Mouse (Mus musculus): ENCODE measurements at regions not wholly inside any gene's neighbourhood (a gene's known extent, or its start where the extent isn't known, plus 50 kb on each side); places are given as distances from the start of the nearest gene placed in this dataset.

DNA sequence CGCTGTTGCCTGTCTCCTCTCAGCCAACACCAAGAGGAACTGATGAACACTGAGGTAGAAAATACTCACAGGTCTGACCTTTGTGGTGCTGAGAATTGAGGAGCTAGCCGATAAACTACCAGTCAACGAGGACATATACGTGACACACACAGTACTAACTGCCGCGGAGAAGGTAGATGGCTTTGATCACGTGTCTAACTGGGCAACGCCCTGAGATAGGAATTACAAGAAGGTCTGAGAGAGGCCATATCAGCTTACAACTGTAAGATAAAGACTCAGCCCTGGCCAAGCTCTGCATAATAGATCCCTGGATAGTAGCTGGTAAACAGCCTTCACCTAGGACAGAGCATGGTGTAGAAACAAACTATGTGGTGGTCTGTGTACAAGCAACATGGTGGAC, 418.1 kb downstream of the Lmo4 start:
- TF ChIP-seq CTCF (IDR thresholded peaks at IDR 0.05; ENCODE audit: insufficient read depth, low read length) (no peak), POLR2A (IDR thresholded peaks at IDR 0.05; ENCODE audit: borderline replicate concordance, extremely low read depth, low read depth, low read length) (no peak)
